Mouse (Mus musculus): Measurements from ENCODE around the gene Sptbn4. TPM values are rescaled to one million over a fixed set of nuclear protein-coding genes. Genes with fewer than 3 reads are reported as not detected.

Gene Sptbn4
- polyA plus RNA-seq, 1 experiment from 2014 or later, result 4.2 TPM

DNA sequence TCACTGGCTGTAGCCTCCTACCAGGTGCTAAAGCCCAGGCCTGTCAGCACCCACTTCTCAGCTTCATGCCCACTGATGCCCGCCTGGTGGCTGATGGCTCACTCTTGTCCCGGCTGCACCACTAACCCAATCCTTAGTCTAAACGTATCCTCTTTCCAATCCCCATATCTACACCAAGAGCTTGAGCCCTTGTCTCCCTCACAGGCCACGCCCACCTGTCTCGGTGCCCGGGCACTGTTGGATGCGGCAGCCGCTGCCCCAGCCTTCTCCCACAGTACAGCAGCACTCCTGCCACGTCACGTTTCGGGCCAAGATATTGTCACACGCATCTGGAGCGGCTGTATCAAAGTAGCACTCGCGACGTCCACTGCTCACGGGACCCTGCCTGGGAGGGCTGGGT, 137.2 kb downstream of the Sptbn4 start:
- peaks cover 14% of the 10 kb centered on the region; the same call in 1 of the 2 replicates for H3K27me3 ChIP-seq (ENCODE audit: control insufficient read depth, insufficient read depth, low read length)
- H3K36me3 ChIP-seq (replicated peaks; ENCODE audit: control insufficient read depth, insufficient read depth), result no peaks in the 10 kb centered on the region; the same call in 1 of the 2 replicates
- H3K4me1 ChIP-seq (replicated peaks; ENCODE audit: control insufficient read depth, insufficient read depth, low read length), result peaks cover 3% of the 10 kb centered on the region; the same call in 1 of the 2 replicates
- H3K9ac ChIP-seq, result peak overlapping the region; percentile 51
- peak overlapping the region; percentile 17 for H3K4me3 ChIP-seq (replicated peaks; ENCODE audit: low read length)
- peak overlapping the region; percentile 49 for H3K4me2 ChIP-seq (replicated peaks)
- H3K27ac ChIP-seq, result no peak overlapping the region
- 0 out of 2 replicates have a peak, but pooled peaks cover 9% of the 10 kb centered on the region for H3K9me3 ChIP-seq (ENCODE audit: control insufficient read depth, low read length)
- ATAC-seq (ENCODE audit: low FRiP score) (0 out of 2 replicates have a peak, but pooled peaks have one; percentile 47), DNase-seq (ENCODE audit: low spot score) (peak; percentile 47)
- WGBS, result 5% methylated on average over 17 of the region's 17 CpGs

DNA sequence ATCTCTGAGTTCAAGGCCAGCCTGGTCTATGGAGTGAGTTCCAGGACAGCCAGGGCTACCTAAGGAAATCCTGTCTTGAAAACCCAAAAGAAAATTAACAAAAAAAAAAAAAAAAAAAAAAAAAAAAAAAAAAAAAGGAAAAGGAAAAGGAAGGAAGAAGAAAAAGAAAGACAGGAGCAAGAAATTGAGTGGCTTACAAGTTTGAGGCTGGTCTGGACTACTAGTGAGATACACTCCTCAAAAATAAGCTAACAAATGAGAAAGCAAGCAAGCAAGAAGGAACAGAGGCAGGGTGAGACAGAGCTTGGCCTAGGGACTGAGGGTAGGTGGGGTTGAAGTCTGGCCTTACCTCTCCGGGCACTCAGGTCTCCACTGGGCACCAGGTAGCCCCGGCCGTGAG, 137.7 kb downstream of the Sptbn4 start:
- Histone ChIP-seq H3K36me3 (replicated peaks; ENCODE audit: control insufficient read depth, insufficient read depth) (no peaks in the 10 kb centered on the region; the same call in 1 of the 2 replicates), H3K27ac (no peak overlapping the region), H3K4me2 (replicated peaks) (no peak overlapping the region), H3K4me3 (replicated peaks; ENCODE audit: low read length) (no peak overlapping the region), H3K27me3 (ENCODE audit: control insufficient read depth, insufficient read depth, low read length) (peaks cover 14% of the 10 kb centered on the region; the same call in 1 of the 2 replicates), H3K9me3 (ENCODE audit: control insufficient read depth, low read length) (0 out of 2 replicates have a peak, but pooled peaks cover 9% of the 10 kb centered on the region), H3K9ac (no peak overlapping the region), H3K4me1 (replicated peaks; ENCODE audit: control insufficient read depth, insufficient read depth, low read length) (peaks cover 3% of the 10 kb centered on the region; the same call in 1 of the 2 replicates)
- ATAC-seq (ENCODE audit: low FRiP score) (no peak), DNase-seq (ENCODE audit: low spot score) (no peak)
- WGBS, result 46% methylated on average over 2 of the region's 3 CpGs

DNA sequence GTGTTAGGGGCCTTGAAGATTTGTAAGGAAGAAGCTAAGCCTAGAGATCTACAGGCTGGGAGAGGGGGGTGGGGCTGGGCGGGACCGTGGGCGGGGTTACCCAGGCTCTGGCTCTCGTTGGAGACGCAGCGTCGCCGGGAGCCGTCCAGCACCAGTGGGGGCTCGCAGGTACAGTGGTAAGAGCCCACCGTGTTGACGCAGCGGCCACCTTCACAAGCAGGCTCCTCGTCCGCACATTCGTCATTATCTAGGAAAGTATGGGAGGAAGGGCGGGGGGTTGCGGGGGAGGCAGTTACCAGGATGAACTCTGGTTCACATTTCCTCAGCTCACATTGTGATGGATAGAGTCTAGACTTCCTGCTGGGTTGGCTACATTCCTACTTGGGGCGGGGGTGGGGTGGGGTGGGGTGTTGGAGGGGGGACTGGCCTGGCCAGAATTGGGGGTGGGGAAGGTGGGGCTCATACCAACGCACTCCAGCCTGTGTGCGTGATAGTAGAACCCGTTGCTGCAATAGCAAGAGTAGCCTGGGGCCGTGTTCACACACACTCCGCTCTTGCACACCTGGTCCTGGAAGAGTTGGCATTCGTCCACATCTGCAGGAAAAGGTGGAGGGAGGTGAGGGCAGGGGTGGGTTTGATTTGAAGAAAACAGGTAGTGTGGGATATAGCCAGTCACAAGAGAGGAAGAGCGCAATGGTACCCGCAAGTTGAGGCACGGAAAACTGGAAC, 138.5 kb downstream of the Sptbn4 start:
- ATAC-seq (ENCODE audit: low FRiP score) (no peak), DNase-seq (ENCODE audit: low spot score) (no peak)
- H3K9ac ChIP-seq, result peak overlapping the region; percentile 36; the same call in 1 of the 2 replicates
- 0 out of 2 replicates have a peak, but pooled peaks cover 5% of the 10 kb centered on the region for H3K9me3 ChIP-seq (ENCODE audit: control insufficient read depth, low read length)
- H3K36me3 ChIP-seq (replicated peaks; ENCODE audit: control insufficient read depth, insufficient read depth), result no peaks in the 10 kb centered on the region; the same call in 1 of the 2 replicates
- peaks cover 14% of the 10 kb centered on the region; the same call in 1 of the 2 replicates for H3K27me3 ChIP-seq (ENCODE audit: control insufficient read depth, insufficient read depth, low read length)
- WGBS, result 11% methylated on average over 28 of the region's 28 CpGs
- peak overlapping the region; percentile 50 for H3K4me2 ChIP-seq (replicated peaks)
- peaks cover 3% of the 10 kb centered on the region; the same call in 1 of the 2 replicates for H3K4me1 ChIP-seq (replicated peaks; ENCODE audit: control insufficient read depth, insufficient read depth, low read length)
- no peak overlapping the region for H3K27ac ChIP-seq
- peak overlapping the region; percentile 23 for H3K4me3 ChIP-seq (replicated peaks; ENCODE audit: low read length)

DNA sequence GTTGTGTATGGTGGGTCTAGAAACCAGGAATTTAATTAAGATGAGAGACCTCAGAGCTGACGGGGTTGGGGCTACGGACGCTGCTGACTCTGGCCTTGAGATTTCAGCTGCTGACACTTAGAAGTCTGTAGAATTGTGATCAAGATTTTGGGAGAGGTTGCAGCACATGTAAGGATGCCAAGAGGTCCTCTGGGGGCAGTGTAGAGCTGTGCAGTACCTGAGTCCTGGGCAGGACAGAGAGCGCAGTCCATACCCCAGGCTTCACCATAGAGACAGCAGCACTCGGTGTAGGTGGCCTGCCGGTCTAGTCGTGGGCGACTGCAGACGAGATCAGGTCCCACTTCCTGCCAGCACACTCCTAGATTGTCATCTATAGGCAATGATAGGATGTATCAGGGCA, 139.9 kb downstream of the Sptbn4 start:
- no peak overlapping the region for H3K4me3 ChIP-seq (replicated peaks; ENCODE audit: low read length)
- H3K9me3 ChIP-seq (ENCODE audit: control insufficient read depth, low read length), result no peaks in the 10 kb centered on the region
- H3K27me3 ChIP-seq (ENCODE audit: control insufficient read depth, insufficient read depth, low read length), result peaks cover 14% of the 10 kb centered on the region; the same call in 1 of the 2 replicates
- H3K36me3 ChIP-seq (replicated peaks; ENCODE audit: control insufficient read depth, insufficient read depth), result no peaks in the 10 kb centered on the region; the same call in 1 of the 2 replicates
- no peak overlapping the region for H3K9ac ChIP-seq
- H3K27ac ChIP-seq, result no peak overlapping the region
- WGBS, result 57% methylated on average over 9 of the region's 9 CpGs
- no peak overlapping the region for H3K4me2 ChIP-seq (replicated peaks)
- DNase-seq (ENCODE audit: low spot score) (no peak), ATAC-seq (ENCODE audit: low FRiP score) (no peak)
- peaks cover 3% of the 10 kb centered on the region; the same call in 1 of the 2 replicates for H3K4me1 ChIP-seq (replicated peaks; ENCODE audit: control insufficient read depth, insufficient read depth, low read length)

Other genes starting within 250 kb of the Sptbn4 start
- gene Itpkc, start 219.0 kb downstream of the Sptbn4 start, polyA plus RNA-seq (2014; fragmentation: Nextera tagmentation; extraction: Ambion mirVana), result 6.5 and 8.7 TPM in 2 replicates
- gene Coq8b, start 214.7 kb downstream of the Sptbn4 start, polyA plus RNA-seq (2014; fragmentation: Nextera tagmentation; extraction: Ambion mirVana), result 17.4 and 17.8 TPM in 2 replicates
- gene Numbl, start 189.3 kb downstream of the Sptbn4 start, polyA plus RNA-seq (2014; fragmentation: Nextera tagmentation; extraction: Ambion mirVana), result 36.2 and 39.2 TPM in 2 replicates
- 10.4 TPM in 2 replicates for gene Ltbp4, start 110.0 kb downstream of the Sptbn4 start, polyA plus RNA-seq (2014; fragmentation: Nextera tagmentation; extraction: Ambion mirVana)
- 30.6 and 34.6 TPM in 2 replicates for gene Shkbp1, start 91.7 kb downstream of the Sptbn4 start, polyA plus RNA-seq (2014; fragmentation: Nextera tagmentation; extraction: Ambion mirVana)
- not detected in 2 replicates for gene Gm20479, start 90.3 kb downstream of the Sptbn4 start, polyA plus RNA-seq (2014; fragmentation: Nextera tagmentation; extraction: Ambion mirVana)
- 17.7 and 25.4 TPM in 2 replicates for gene Blvrb, start 292 bp upstream of the Sptbn4 start, polyA plus RNA-seq (2014; fragmentation: Nextera tagmentation; extraction: Ambion mirVana)
- gene Sertad3, start 26.1 kb upstream of the Sptbn4 start, polyA plus RNA-seq (2014; fragmentation: Nextera tagmentation; extraction: Ambion mirVana), result 8.4 and 9.3 TPM in 2 replicates
- 7.9 and 8.9 TPM in 2 replicates for gene Sertad1, start 39.2 kb upstream of the Sptbn4 start, polyA plus RNA-seq (2014; fragmentation: Nextera tagmentation; extraction: Ambion mirVana)
- gene Prx, start 51.6 kb upstream of the Sptbn4 start, polyA plus RNA-seq (2014; fragmentation: Nextera tagmentation; extraction: Ambion mirVana), result 0.50 and 0.93 TPM in 2 replicates
- gene Hipk4, start 75.6 kb upstream of the Sptbn4 start, polyA plus RNA-seq (2014; fragmentation: Nextera tagmentation; extraction: Ambion mirVana), result 1.2 and 1.5 TPM in 2 replicates
- 156 and 193 TPM in 2 replicates for gene Pld3, start 105.5 kb upstream of the Sptbn4 start, polyA plus RNA-seq (2014; fragmentation: Nextera tagmentation; extraction: Ambion mirVana)
- gene 2310022A10Rik, start 105.5 kb upstream of the Sptbn4 start, polyA plus RNA-seq (2014; fragmentation: Nextera tagmentation; extraction: Ambion mirVana), result 25.1 and 26.4 TPM in 2 replicates
- 51.1 and 62.7 TPM in 2 replicates for gene Akt2, start 143.9 kb upstream of the Sptbn4 start, polyA plus RNA-seq (2014; fragmentation: Nextera tagmentation; extraction: Ambion mirVana)
- 98.6 and 100 TPM in 2 replicates for gene Ttc9b, start 206.2 kb upstream of the Sptbn4 start, polyA plus RNA-seq (2014; fragmentation: Nextera tagmentation; extraction: Ambion mirVana)
- 23.5 and 27.2 TPM in 2 replicates for gene Map3k10, start 226.9 kb upstream of the Sptbn4 start, polyA plus RNA-seq (2014; fragmentation: Nextera tagmentation; extraction: Ambion mirVana)
- 11.8 and 12.5 TPM in 2 replicates for gene Zfp607b, start 241.7 kb upstream of the Sptbn4 start, polyA plus RNA-seq (2014; fragmentation: Nextera tagmentation; extraction: Ambion mirVana)